Mouse (Mus musculus): ENCODE measurements around the gene Ppp1r1c.

GRCm38 (mm10) chr2:79839513-79839912 is 131.9 kb downstream of the Ppp1r1c start:
- TF ChIP-seq CTCF (IDR thresholded peaks at IDR 0.05; ENCODE audit: borderline replicate concordance, extremely low read depth, insufficient read depth, insufficient read length) (no peak), POLR2A (IDR thresholded peaks at IDR 0.05; ENCODE audit: borderline replicate concordance, extremely low read depth, insufficient read depth, insufficient read length, poor library complexity, severe bottlenecking) (no peak)
